Mouse (Mus musculus) limb, embryonic 12.5 days (tissue): ENCODE measurements around the gene Pnp2. TPM values are rescaled to one million over a fixed set of nuclear protein-coding genes. Genes with fewer than 3 reads are reported as not detected.
"Not testable (repeated sequence)": the region's sequence is repeated elsewhere in the genome, so short reads cannot be mapped to it uniquely, and the experiment has no call there.

Experiments used
- ATAC-seq: fragments of 200-750 bp; cut with Nextera tagmentation; 2 replicates; pipeline ENCODE4 v1.8.0; 2017; ENCODE audit warnings: low read depth, moderate TSS enrichment; ENCODE audit not compliant: insufficient number of reproducible peaks, insufficient read depth, low FRiP score, low TSS enrichment
- H3K27ac ChIP-seq: fragments of 300-500 bp; sonication (generic); 2 replicates; pipeline ENCODE4 v1.5.1; 2016; ENCODE audit warnings: mild to moderate bottlenecking, moderate library complexity
- H3K27me3 ChIP-seq: fragments of 300-500 bp; sonication (generic); 2 replicates; pipeline ENCODE4 v1.6.1; 2016; ENCODE audit warnings: mild to moderate bottlenecking, moderate library complexity
- H3K36me3 ChIP-seq: fragments of 300-500 bp; sonication (generic); 2 replicates; pipeline ENCODE4 v1.6.1; 2016; ENCODE audit warnings: mild to moderate bottlenecking, moderate library complexity
- H3K4me1 ChIP-seq: fragments of 300-500 bp; sonication (generic); replicated peaks from 2 replicates; pipeline ENCODE4 v1.6.1; 2016
- H3K4me2 ChIP-seq: fragments of 300-500 bp; sonication (generic); 2 replicates; pipeline ENCODE4 v1.6.1; 2016; ENCODE audit warnings: mild to moderate bottlenecking, moderate library complexity
- H3K4me3 ChIP-seq: fragments of 300-500 bp; sonication (generic); replicated peaks from 2 replicates; pipeline ENCODE4 v1.5.1; 2016; ENCODE audit warnings: mild to moderate bottlenecking
- H3K9ac ChIP-seq: fragments of 300-500 bp; sonication (generic); replicated peaks from 2 replicates; pipeline ENCODE4 v1.6.1; 2016; ENCODE audit warnings: mild to moderate bottlenecking, moderate library complexity
- H3K9me3 ChIP-seq: fragments of 300-500 bp; sonication (generic); 2 replicates; pipeline ENCODE4 v1.6.1; 2016; ENCODE audit warnings: mild to moderate bottlenecking, moderate library complexity
- WGBS: fragments of 180-500 bp; shearing (Covaris S2); methylation state at CpG from one replicate; pipeline ENCODE4 v1.1.7; 2016; 5-methylcytosine and 5-hydroxymethylcytosine counted together
- polyA plus RNA-seq: library from polyadenylated mRNA; unstranded; fragments of >200 nt; fragmentation: Nextera tagmentation; extraction: Ambion mirVana; gene quantifications from 2 replicates; pipeline ENCODE4 v1.2.1, GENCODE M21; 2016

The Pnp2 gene
- polyA plus RNA-seq, 1 experiment from 2014 or later, result 0.78 TPM

DNA sequence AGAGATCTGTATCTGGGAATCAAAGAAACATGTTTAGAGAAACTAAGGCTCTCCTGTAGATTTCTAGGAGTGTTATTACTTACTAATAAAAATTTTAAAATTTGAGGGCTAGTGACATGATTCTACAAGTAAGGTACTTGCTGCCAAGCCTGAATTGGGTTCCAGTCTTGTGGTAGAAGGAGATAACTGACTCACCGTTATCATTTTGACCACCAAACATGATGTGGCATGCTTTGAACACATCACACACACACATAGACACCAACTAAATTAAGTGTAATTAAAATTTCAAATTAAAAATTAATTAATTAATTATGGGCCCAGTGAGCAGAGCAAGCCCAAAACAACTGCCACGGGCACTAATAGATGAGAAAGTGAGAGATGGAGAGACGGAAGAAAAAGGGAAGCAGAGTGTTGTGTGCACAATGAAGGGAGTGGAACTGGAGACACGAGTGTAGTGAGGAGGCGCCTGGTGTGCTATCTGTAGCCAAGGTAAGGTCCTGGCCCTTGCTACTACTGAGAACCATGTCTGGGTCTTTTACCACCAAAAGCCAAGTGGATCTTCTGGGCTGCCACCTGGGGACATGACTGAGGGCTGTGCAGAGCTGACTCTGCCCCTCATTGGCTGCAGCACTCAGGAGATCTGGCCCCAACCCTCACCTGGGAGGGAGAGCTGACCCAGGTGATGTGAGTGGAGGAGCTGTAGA lies 2.6 kb downstream of the Pnp2 start:
- H3K4me1 ChIP-seq, ATAC-seq, H3K27ac ChIP-seq, H3K4me2 ChIP-seq, H3K4me3 ChIP-seq, H3K36me3 ChIP-seq, H3K27me3 ChIP-seq, H3K9me3 ChIP-seq, H3K9ac ChIP-seq: not testable (repeated sequence)
- WGBS, result 94% methylated on average over 5 of the region's 5 CpGs

DNA sequence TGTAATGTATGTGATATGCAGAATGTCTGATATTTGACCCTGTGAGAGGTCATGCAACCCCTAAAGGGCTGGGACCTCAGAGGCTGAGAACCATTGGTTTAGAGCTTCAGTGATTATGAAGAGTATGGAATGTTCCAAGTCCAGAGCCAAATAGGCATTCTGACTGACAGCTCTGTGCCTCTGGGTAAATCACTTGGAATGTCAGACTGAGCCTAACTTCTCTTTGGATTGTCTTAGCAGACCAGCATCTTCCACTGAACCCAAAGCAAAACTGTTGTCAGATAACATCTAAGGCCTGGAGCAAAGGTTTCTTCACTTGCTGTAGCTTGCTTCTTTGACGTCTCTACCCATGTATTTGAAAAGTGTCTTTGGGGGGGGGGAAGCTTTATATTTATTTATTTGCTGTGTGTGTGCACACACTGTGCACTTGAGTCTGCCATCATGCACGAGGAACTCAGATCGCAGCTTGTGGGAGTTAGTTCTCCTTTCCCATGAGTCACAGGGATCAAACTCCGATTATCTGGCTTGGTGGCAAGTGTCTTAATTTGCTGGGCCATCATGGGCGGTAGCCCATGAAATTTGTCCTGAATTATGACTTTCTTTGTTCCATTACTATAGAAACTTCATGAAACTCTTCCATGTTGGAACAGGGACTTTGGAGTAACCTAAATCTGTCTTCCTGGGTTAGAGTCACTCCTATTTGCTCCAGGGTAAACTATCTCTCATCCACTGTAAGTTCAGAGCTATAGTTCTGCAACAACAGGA lies 12.6 kb downstream of the Pnp2 start:
- Histone ChIP-seq H3K9me3 (no peaks in the 10 kb centered on the region), H3K4me3 (no peak overlapping the region), H3K36me3 (no peaks in the 10 kb centered on the region), H3K27me3 (no peaks in the 10 kb centered on the region), H3K4me2 (no peak overlapping the region), H3K27ac (no peak overlapping the region), H3K9ac (no peak overlapping the region), H3K4me1 (peaks cover 6% of the 10 kb centered on the region)
- WGBS, result 83% methylated on average over 5 of the region's 5 CpGs
- no peak for ATAC-seq

DNA sequence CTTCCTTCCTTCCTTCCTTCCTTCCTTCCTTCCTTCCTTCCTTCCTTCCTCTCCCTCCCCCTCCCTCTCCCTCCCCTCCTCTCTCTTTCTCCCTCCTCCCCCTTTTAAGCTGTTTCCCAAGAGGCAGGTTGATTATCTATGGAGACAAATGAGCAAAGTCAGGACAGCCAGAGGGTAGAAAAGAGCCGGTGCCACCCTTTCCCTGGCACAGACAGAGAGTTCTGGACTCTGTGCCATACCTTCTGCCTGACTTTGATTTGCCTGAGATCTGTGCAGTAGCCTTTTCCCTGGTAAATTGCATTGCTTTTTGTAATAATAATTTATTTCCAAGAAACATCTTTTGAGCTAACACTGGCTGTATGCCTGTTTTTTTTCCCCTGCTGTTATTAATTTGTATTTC lies 13.2 kb downstream of the Pnp2 start:
- H3K4me1 ChIP-seq, result peaks cover 6% of the 10 kb centered on the region
- no peak overlapping the region for H3K9ac ChIP-seq
- WGBS, result 24% methylated on average over 1 of the region's 1 CpGs
- H3K4me3 ChIP-seq, result no peak overlapping the region
- no peak for ATAC-seq
- no peaks in the 10 kb centered on the region for H3K9me3 ChIP-seq
- H3K4me2 ChIP-seq, result no peak overlapping the region
- H3K27me3 ChIP-seq, result no peaks in the 10 kb centered on the region
- no peak overlapping the region for H3K27ac ChIP-seq
- no peaks in the 10 kb centered on the region for H3K36me3 ChIP-seq

DNA sequence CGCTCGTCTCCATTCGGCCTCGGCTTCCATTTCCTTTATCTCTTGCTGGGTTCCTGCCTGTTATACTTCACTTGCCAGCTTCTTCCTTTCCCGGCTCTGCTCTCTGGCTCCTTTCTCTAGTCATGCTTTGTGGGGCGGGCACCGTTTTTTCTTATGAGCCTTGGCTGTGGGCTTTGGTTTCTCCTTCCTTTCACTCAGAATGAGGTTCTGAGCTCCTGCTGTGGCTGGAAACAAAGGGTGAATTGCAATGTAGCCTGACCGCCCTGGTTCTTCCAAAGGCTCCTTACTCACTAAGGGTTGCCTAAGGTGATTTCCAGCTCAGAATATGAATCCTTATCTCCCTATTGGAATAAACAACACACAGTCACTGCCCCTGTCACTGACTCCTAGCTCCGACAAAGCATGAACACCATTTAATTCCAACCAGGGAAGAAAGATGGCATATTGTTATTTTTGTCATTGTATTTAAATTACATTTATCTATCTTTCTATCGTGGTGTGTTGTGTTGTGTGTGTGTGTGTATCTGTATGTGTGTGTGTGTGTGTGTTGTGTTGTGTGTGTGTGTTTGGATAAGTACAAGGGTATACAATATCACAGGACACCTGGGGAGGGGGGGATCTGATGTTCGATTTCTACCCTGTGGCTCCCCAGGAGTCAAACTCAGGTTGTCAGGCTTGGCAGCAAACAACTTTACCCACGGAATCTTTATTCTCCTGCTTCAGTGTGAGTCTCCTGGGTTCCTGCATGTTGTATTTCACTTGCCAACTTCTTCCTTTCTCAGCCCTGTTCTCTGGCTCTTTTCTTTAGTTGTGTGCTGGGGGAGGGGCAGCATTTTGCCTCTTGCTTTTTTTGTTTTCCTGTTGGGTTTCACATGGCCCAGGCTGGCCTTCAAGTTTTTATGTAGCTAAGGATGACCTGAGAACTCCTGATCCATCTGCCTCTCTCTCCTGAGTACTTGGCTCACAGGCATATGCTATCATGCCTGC lies 14.1 kb downstream of the Pnp2 start:
- Histone ChIP-seq H3K9ac (no peak overlapping the region), H3K4me1 (peaks cover 6% of the 10 kb centered on the region), H3K4me3 (no peak overlapping the region), H3K9me3 (no peaks in the 10 kb centered on the region), H3K36me3 (no peaks in the 10 kb centered on the region), H3K4me2 (no peak overlapping the region), H3K27ac (no peak overlapping the region), H3K27me3 (no peaks in the 10 kb centered on the region)
- no peak for ATAC-seq
- WGBS, result 49% methylated on average over 12 of the region's 12 CpGs

DNA sequence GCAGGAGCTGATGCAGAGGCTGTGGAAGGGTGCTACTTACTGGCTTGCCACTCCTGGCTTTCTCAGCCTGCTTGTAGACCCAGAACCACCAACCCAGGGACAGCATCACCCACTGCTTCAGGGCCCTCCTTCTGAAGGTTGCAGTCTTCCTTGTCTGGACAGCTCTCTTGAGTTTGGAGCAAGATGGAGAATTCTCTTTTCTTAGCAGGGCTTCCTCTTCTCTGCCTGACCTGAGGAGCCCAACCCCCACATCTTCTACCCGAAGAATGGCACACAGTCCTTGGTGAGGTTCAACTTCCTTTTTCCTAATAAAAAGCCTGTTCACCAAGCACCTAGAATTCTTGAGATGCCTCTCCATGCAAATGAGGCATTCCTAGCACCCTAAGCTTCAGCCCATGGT lies 15.0 kb downstream of the Pnp2 start:
- Histone ChIP-seq H3K4me2 (no peak overlapping the region), H3K27me3 (no peaks in the 10 kb centered on the region), H3K9ac (no peak overlapping the region), H3K9me3 (no peaks in the 10 kb centered on the region), H3K36me3 (no peaks in the 10 kb centered on the region), H3K27ac (no peak overlapping the region), H3K4me1 (peaks cover 6% of the 10 kb centered on the region), H3K4me3 (no peak overlapping the region)
- no peak for ATAC-seq
- 82% methylated on average over 1 of the region's 1 CpGs for WGBS

DNA sequence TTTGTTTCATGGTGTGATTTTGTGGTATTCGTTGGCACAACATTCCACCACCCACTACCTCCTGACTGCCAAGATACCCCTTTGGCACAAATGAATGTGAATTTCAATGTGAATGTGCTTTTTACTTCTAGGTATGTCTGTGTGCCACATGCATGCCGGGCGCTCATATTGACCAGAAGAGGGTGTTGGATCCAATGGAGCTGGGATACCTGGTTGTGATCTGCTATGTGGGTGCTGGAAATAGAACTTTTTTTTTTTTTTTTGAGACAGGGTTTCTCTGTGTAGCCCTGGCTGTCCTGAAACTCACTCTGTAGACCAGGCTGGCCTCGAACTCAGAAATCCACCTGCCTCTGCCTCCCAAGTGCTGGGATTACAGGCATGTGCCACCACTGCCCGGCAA lies 17.3 kb downstream of the Pnp2 start:
- ATAC-seq, H3K9ac ChIP-seq, H3K36me3 ChIP-seq, H3K27me3 ChIP-seq, H3K4me3 ChIP-seq, H3K9me3 ChIP-seq, H3K4me2 ChIP-seq, H3K27ac ChIP-seq: not testable (repeated sequence)
- H3K4me1 ChIP-seq, result peaks cover 12% of the 10 kb centered on the region
- 83% methylated on average over 5 of the region's 5 CpGs for WGBS

DNA sequence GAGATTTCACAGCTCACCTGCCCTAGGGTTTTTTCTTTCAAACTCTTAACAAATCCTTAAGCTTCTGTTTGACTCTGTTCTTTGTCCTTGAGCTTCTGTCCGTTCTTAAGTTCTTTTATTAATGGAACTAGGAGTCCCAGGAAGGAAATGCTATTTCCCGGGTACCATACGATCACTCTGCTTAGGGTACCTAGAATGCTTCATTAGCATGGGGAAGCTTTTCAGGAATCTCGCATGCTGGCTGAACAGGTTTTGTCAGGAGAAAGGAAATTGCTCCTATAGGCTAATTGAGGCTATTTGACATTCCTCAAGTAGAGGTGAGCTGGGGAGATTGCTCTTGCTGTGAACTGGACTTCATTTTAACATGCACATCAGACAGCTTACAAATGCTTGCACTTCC lies 17.9 kb downstream of the Pnp2 start:
- WGBS, result 46% methylated on average over 4 of the region's 4 CpGs
- H3K4me1 ChIP-seq, result peaks cover 12% of the 10 kb centered on the region
- no peaks in the 10 kb centered on the region for H3K36me3 ChIP-seq
- H3K27ac ChIP-seq, result no peak overlapping the region
- no peaks in the 10 kb centered on the region for H3K9me3 ChIP-seq
- no peak overlapping the region for H3K4me2 ChIP-seq
- H3K4me3 ChIP-seq, result no peak overlapping the region
- H3K9ac ChIP-seq, result no peak overlapping the region
- no peak for ATAC-seq
- H3K27me3 ChIP-seq, result no peaks in the 10 kb centered on the region

DNA sequence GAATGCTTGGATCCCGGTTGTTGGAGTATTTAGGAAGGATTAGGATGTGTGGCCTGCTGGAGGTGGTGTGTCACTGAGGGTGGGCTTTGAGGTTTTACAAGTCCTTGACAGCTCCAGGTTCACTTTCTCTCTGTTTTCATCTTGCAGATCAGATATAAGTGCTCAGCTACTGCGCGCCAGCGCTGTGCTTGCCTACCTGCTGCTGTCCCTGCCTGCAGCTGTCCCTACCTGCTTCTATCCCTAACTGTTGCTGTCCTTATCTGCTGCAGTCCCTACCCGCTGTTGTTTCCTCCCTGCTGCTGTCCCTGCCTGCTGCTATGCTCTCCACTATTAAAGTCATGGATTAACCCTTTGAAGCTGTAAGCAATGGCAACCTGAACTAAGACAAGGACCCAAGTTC lies 19.2 kb downstream of the Pnp2 start:
- 57% methylated on average over 5 of the region's 5 CpGs for WGBS
- no peaks in the 10 kb centered on the region for H3K36me3 ChIP-seq
- no peak overlapping the region for H3K4me3 ChIP-seq
- no peaks in the 10 kb centered on the region for H3K9me3 ChIP-seq
- H3K9ac ChIP-seq, result no peak overlapping the region
- no peak overlapping the region for H3K4me2 ChIP-seq
- no peak overlapping the region for H3K27ac ChIP-seq
- ATAC-seq, result no peak
- H3K4me1 ChIP-seq, result peaks cover 12% of the 10 kb centered on the region
- no peaks in the 10 kb centered on the region for H3K27me3 ChIP-seq

DNA sequence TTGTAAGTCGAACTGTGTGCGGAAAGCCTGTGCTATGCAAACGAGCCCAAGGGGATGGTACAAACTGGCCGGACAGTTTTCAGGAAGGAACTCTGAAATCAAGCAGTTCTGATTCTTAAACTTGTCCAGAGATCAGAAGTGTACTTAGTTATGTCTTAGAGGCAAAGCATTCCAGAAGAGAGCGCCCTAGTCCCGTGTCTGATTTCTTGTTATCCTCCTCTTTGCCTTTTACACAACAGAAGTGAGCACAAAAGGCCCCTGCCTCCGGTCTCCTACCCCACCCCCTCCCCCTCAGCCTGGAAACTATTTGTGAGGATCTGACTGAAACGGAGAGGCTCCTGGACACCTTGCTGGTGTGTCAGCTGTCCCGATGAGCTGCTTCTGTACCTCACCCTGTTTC lies 20.9 kb downstream of the Pnp2 start:
- Histone ChIP-seq H3K27ac (no peak overlapping the region), H3K4me1 (0 out of 2 replicates have a peak, but pooled peaks cover 6% of the 10 kb centered on the region), H3K27me3 (no peaks in the 10 kb centered on the region), H3K4me2 (no peak overlapping the region), H3K4me3 (no peak overlapping the region), H3K9me3 (no peaks in the 10 kb centered on the region), H3K9ac (no peak overlapping the region), H3K36me3 (no peaks in the 10 kb centered on the region)
- 34% methylated on average over 9 of the region's 9 CpGs for WGBS
- ATAC-seq, result no peak

DNA sequence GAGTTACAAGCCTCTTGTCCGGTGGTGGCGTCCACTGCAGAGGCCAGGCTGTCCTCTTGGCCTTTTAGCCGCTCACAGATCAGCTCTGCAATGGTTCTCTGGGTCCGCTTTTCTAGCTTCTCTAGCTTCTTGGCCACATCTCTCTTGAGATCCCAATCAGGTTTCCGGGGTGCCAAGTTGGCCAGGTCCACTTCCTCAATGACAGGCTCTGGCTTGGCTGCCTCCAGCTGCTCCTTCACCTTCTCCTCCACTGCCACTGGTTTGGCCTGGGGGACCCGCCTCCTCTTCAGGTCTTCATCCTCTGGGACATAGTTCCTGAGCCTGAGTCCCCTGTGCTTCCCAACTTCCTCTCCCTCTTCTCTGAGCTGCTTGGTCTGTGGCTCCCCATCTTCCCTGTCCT lies 22.7 kb downstream of the Pnp2 start:
- WGBS, result 92% methylated on average over 6 of the region's 6 CpGs
- not testable (repeated sequence) for H3K4me2 ChIP-seq, H3K4me3 ChIP-seq, H3K27ac ChIP-seq, H3K9ac ChIP-seq, H3K9me3 ChIP-seq, ATAC-seq, H3K4me1 ChIP-seq, H3K27me3 ChIP-seq, H3K36me3 ChIP-seq

DNA sequence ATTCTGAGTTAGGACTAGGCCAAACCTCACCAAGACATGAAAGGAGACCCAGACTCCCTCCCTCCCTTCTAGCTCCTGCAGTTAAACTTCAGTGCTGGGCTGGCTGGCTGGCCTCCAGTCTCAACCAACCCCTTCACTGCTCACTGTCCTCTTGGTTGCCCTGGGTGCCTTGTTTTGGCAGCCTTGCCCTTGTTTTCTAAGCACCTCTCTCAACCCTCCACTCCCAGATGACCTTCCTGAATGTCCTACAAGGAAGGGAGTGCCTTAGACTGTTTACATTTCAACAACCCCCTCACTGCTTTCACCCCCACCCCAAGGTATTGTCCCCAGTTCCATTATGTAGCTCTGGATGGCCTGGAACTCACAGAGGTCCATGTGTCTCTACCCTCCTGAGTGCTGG lies 23.8 kb downstream of the Pnp2 start:
- no peaks in the 10 kb centered on the region for H3K9me3 ChIP-seq
- no peak for ATAC-seq
- no peak overlapping the region for H3K4me2 ChIP-seq
- H3K4me1 ChIP-seq, result 0 out of 2 replicates have a peak, but pooled peaks cover 6% of the 10 kb centered on the region
- H3K27me3 ChIP-seq, result no peaks in the 10 kb centered on the region
- H3K4me3 ChIP-seq, result no peak overlapping the region
- no peaks in the 10 kb centered on the region for H3K36me3 ChIP-seq
- no peak overlapping the region for H3K9ac ChIP-seq
- H3K27ac ChIP-seq, result no peak overlapping the region
